In the genomic region with DNA sequence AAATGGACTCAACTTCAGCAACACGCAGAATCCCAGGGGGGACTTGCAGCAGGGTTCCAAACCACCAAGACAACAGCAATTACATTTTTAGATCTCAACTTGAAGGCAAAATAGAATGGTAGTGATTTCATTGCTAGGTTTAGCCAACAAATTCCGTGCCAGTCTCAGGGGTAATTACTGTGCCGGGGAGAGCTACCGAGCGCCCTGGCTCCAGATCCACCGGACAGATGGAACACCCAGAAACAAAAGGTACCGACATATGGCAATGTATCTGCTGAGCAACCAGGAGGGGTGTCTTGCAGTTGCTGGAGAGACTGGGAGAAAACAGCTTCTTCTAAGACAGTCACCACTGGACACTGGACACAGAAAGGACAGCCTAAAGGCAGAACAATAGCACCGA, we compare ENCODE assay signal across 14 mouse cellular contexts.
DNase-seq lines count a peak whose midpoint lies in the region; TF ChIP-seq lines count a peak whose summit lies in the region.
"Had no signal": no experiment of that assay in that cellular context is flagged by ENCODE, and none has a peak within 500 bp of the region (broad histone marks: within the 10 kb centered on the region; RNA-seq: fewer than 3 reads in every experiment).

No protein-coding gene starts in this region.

- TF ChIP-seq CTCF in brain, embryonic 14.5 days (IDR thresholded peaks at IDR 0.05; ENCODE audit: borderline replicate concordance, extremely low read depth, insufficient read depth, insufficient read length) = no peak
- TF ChIP-seq CTCF in layer of hippocampus, adult 2 months (conservative IDR thresholded peaks at IDR 0.05) = no peak
- no peak for TF ChIP-seq CTCF in heart, adult 2 months (IDR thresholded peaks at IDR 0.05)

- no peak overlapping the region for H3K4me3 ChIP-seq in layer of hippocampus, adult 2 months
- H3K4me3 ChIP-seq in heart, adult 2 months = no peak overlapping the region
- H3K4me3 ChIP-seq: hindbrain, embryonic 12.5 days; kidney, embryonic 15.5 days; neural tube, embryonic 12.5 days had no signal

- H3K27ac ChIP-seq in layer of hippocampus, adult 2 months = peak overlapping the region; percentile 52
- H3K27ac ChIP-seq in heart, adult 2 months = no peak overlapping the region
- H3K27ac ChIP-seq: hindbrain, embryonic 12.5 days; kidney, embryonic 15.5 days; neural tube, embryonic 12.5 days had no signal

- H3K9ac ChIP-seq in heart, adult 2 months (ENCODE audit: low read depth, low read length) = no peak overlapping the region
- H3K9ac ChIP-seq: hindbrain, embryonic 12.5 days; kidney, embryonic 15.5 days; lung, embryonic 14.5 days; neural tube, embryonic 12.5 days had no signal

- H3K36me3 ChIP-seq in heart, adult 2 months (ENCODE audit: control insufficient read depth, insufficient read depth, low read length) = no peaks in the 10 kb centered on the region
- H3K36me3 ChIP-seq: hindbrain, embryonic 12.5 days; kidney, embryonic 15.5 days; neural tube, embryonic 12.5 days had no signal

- peak; percentile 26 to 64 for DNase-seq in left cerebral cortex, postnatal 25 days (ENCODE audit: low spot score in 2 of 2)
- DNase-seq in left cerebral cortex, postnatal 10 days (ENCODE audit: extremely low spot score in 1 of 2, low spot score in 2 of 2) = no peak
- DNase-seq in brain, embryonic 14.5 days (ENCODE audit: low read depth) = peak; percentile 79
- peak; percentile 93 to 95 for DNase-seq in cerebellum, adult 18-20 months
- DNase-seq in layer of hippocampus, adult 2 months (ENCODE audit: low spot score in 2 of 2) = peak; percentile 57 to 59
- no peak for DNase-seq in heart, adult 2 months
- no peak for DNase-seq in gastrocnemius, adult 8-10 months (ENCODE audit: low spot score in 2 of 2)
- DNase-seq: adrenal gland, postnatal 10 days; retina, postnatal 1 day; thymus, postnatal 36 days had no signal

- H3K4me1 ChIP-seq in heart, adult 2 months (ENCODE audit: control insufficient read depth, insufficient read depth, low read length) = no peaks in the 10 kb centered on the region; the same call in 1 of the 2 replicates

- H3K79me2 ChIP-seq in heart, adult 2 months (replicated peaks; ENCODE audit: control insufficient read depth, insufficient read depth, low read length) = no peaks in the 10 kb centered on the region

- no peak for TF ChIP-seq POLR2A in brain, embryonic 14.5 days (IDR thresholded peaks at IDR 0.05; ENCODE audit: borderline replicate concordance, extremely low read depth, insufficient read depth, insufficient read length, poor library complexity, severe bottlenecking)
- TF ChIP-seq POLR2A in heart, adult 2 months (IDR thresholded peaks at IDR 0.05; ENCODE audit: insufficient read depth, low read depth, low read length) = no peak

- H3K27me3 ChIP-seq in heart, adult 2 months (ENCODE audit: control insufficient read depth, insufficient read depth, low read length) = no peaks in the 10 kb centered on the region
- H3K27me3 ChIP-seq: hindbrain, embryonic 12.5 days; neural tube, embryonic 12.5 days had no signal

- intact Hi-C loops in left cerebral cortex, postnatal 25 days (cut with DNase I) = no loop called here
- intact Hi-C loops in left cerebral cortex, postnatal 10 days (cut with DNase I) = no loop called here
- intact Hi-C loops in heart, adult 2 months (cut with DNase I) = no loop called here

- 71% methylated on average over 8 of the region's 8 CpGs for WGBS in heart, adult 2 months

- TF ChIP-seq EP300 in heart, adult 2 months (IDR thresholded peaks at IDR 0.05; ENCODE audit: insufficient read depth, low read depth, low read length) = no peak

Comparison
In these comparisons a context has a peak if more than half of its experiments do, and no peak if none do; other contexts are left out.
1. DNase-seq: peak in left cerebral cortex, postnatal 25 days (2 of 2), brain, embryonic 14.5 days (single experiment), cerebellum, adult 18-20 months (2 of 2) and layer of hippocampus, adult 2 months (2 of 2); none in left cerebral cortex, postnatal 10 days (0 of 2), heart, adult 2 months (0 of 2) and gastrocnemius, adult 8-10 months (0 of 2).